22 mouse cellular contexts compared by ENCODE assay signal in the genomic region with DNA sequence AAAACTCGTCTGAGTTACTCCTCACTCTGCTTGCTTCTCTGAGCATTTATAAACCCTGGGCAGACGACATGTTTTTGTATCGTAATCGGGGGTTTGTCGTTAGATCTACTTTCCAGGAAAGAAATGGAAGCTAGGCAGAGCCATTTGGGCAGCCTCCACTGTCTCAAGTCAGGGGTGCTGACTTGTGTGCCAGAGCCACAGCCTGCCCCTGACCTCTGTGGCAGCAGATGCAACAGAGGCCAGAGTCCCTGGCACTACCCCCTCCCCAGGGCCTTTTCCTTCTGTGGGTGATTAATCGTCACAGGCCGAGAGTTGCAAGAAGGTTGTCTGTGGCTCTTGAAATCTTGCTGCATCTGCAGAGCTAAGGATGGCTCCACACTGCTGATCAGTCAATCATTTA. TPM values are rescaled to one million over a fixed set of nuclear protein-coding genes. Genes with fewer than 3 reads are reported as not detected.
A peak's percentile ranks its signal among the peaks of the same experiment; 100 is the strongest.
DNase-seq lines count a peak whose midpoint lies in the region; ATAC-seq lines count a peak whose summit lies in the region.
"Had no signal": no experiment of that assay in that cellular context is flagged by ENCODE, and none has a peak within 500 bp of the region (broad histone marks: within the 10 kb centered on the region; RNA-seq: fewer than 3 reads in every experiment).

No protein-coding gene starts in this region.

- peak; percentile 36 for DNase-seq in adrenal gland, adult 8-10 months
- DNase-seq in adrenal gland, postnatal 14 days, result no peak
- peak; percentile 36 for DNase-seq in kidney, adult 9 months
- DNase-seq in kidney, postnatal 25 days, result no peak
- peak; percentile 65 for DNase-seq in midbrain, embryonic 11.5 days (ENCODE audit: low spot score, missing footprints)
- DNase-seq: B cell, adult 2 months; cerebellum, adult 18-20 months; cerebellum, adult 9-10 months; cerebellum, postnatal 14 days; gastrocnemius, postnatal 10 days; gastrocnemius, postnatal 36 days had no signal

- no peak overlapping the region for H3K4me2 ChIP-seq in midbrain, embryonic 11.5 days
- H3K4me2 ChIP-seq in midbrain, embryonic 16.5 days (ENCODE audit: low read length), result no peak overlapping the region

- H3K27me3 ChIP-seq in midbrain, embryonic 11.5 days (ENCODE audit: control insufficient read depth, insufficient read depth, low read length), result no peaks in the 10 kb centered on the region; the same call in 1 of the 2 replicates
- peaks cover 11% of the 10 kb centered on the region for H3K27me3 ChIP-seq in midbrain, embryonic 16.5 days (ENCODE audit: control insufficient read depth, insufficient read depth, low read depth, low read length)
- H3K27me3 ChIP-seq: embryonic facial prominence, embryonic 12.5 days; embryonic facial prominence, embryonic 15.5 days; forebrain, embryonic 12.5 days had no signal

- H3K4me3 ChIP-seq in midbrain, embryonic 11.5 days (ENCODE audit: low read depth, low read length), result no peak overlapping the region
- no peak overlapping the region for H3K4me3 ChIP-seq in midbrain, embryonic 16.5 days (ENCODE audit: low read depth, low read length)

- peaks cover 31% of the 10 kb centered on the region for H3K4me1 ChIP-seq in midbrain, embryonic 11.5 days (ENCODE audit: control insufficient read depth, insufficient read depth, low read length)
- peaks cover 9% of the 10 kb centered on the region for H3K4me1 ChIP-seq in midbrain, embryonic 16.5 days (ENCODE audit: control insufficient read depth, insufficient read depth, low read length)

- H3K27ac ChIP-seq in midbrain, embryonic 11.5 days (ENCODE audit: low read depth, low read length), result no peak overlapping the region
- H3K27ac ChIP-seq in midbrain, embryonic 16.5 days (ENCODE audit: low read length), result no peak overlapping the region
- H3K27ac ChIP-seq: embryonic facial prominence, embryonic 12.5 days; embryonic facial prominence, embryonic 15.5 days; hindbrain, embryonic 13.5 days; hindbrain, postnatal 0 days had no signal

- H3K9me3 ChIP-seq in midbrain, embryonic 11.5 days (ENCODE audit: control insufficient read depth, low read length), result no peaks in the 10 kb centered on the region
- no peaks in the 10 kb centered on the region for H3K9me3 ChIP-seq in midbrain, embryonic 16.5 days (replicated peaks; ENCODE audit: control insufficient read depth, low read length, poor library complexity, severe bottlenecking)
- H3K9me3 ChIP-seq: embryonic facial prominence, embryonic 12.5 days; embryonic facial prominence, embryonic 15.5 days; forebrain, embryonic 12.5 days; hindbrain, embryonic 13.5 days had no signal

- no peak overlapping the region for H3K9ac ChIP-seq in midbrain, embryonic 11.5 days (ENCODE audit: low read length)
- no peak overlapping the region for H3K9ac ChIP-seq in midbrain, embryonic 16.5 days (ENCODE audit: low read depth, low read length)
- H3K9ac ChIP-seq: embryonic facial prominence, embryonic 12.5 days; embryonic facial prominence, embryonic 15.5 days had no signal

- no peaks in the 10 kb centered on the region for H3K36me3 ChIP-seq in midbrain, embryonic 11.5 days (ENCODE audit: control insufficient read depth, insufficient read depth, low read length)
- no peaks in the 10 kb centered on the region for H3K36me3 ChIP-seq in midbrain, embryonic 16.5 days (ENCODE audit: control insufficient read depth, insufficient read depth, low read length)
- H3K36me3 ChIP-seq: embryonic facial prominence, embryonic 12.5 days; embryonic facial prominence, embryonic 15.5 days; forebrain, embryonic 12.5 days; hindbrain, embryonic 13.5 days had no signal

- 86% methylated on average over 7 of the region's 7 CpGs for WGBS in midbrain, embryonic 11.5 days
- WGBS in midbrain, embryonic 16.5 days, result 91% methylated on average over 7 of the region's 7 CpGs

- no peak for ATAC-seq in midbrain, embryonic 11.5 days (ENCODE audit: low FRiP score)
- no peak for ATAC-seq in midbrain, embryonic 16.5 days
- ATAC-seq in monocyte, adult 5-6 weeks (replicated peaks; ENCODE audit: insufficient number of reproducible peaks, low FRiP score, low TSS enrichment, poor library complexity, severe bottlenecking), result no peak
- ATAC-seq: activated CD4-positive, CD25-positive, alpha-beta regulatory T cell, adult 4 months; CD4-positive, CD25-positive, alpha-beta regulatory T cell, adult 4 months; forebrain, embryonic 16.5 days; inflammation-experienced regulatory T-cells, adult 6 months had no signal

RNA-seq across cellular contexts. Expression of gene Kcnk5, which starts 1.0 kb away (rescaled TPM):
- 10 to 100 TPM in 1 of 4 experiments, 1 to 10 TPM in 3; 6.4 to 22.9 (median 7.2) TPM for total RNA-seq in adrenal gland, adult 8-10 months (2022)
- 8.8 and 14.2 TPM in 2 replicates for total RNA-seq in adrenal gland, postnatal 14 days (2021)
- polyA plus RNA-seq in midbrain, embryonic 11.5 days (2014; fragmentation: Nextera tagmentation; extraction: Ambion mirVana), result 4.5 and 6.6 TPM in 2 replicates
- polyA plus RNA-seq in midbrain, embryonic 16.5 days (2015; fragmentation: Nextera tagmentation; extraction: Ambion mirVana), result 0.70 and 0.85 TPM in 2 replicates
- total RNA-seq in monocyte, adult 5-6 weeks (2017), result 0.67 to 21.9 TPM (median 2.6 TPM) in 3 replicates

RNA-seq across cellular contexts. Expression of gene Saysd1, which starts 44.3 kb away (rescaled TPM):
- 1 to 10 TPM; 7.8 to 9.4 (median 9.1) TPM for total RNA-seq in adrenal gland, adult 8-10 months (2022)
- 6.2 and 7.1 TPM in 2 replicates for total RNA-seq in adrenal gland, postnatal 14 days (2021)
- polyA plus RNA-seq in midbrain, embryonic 11.5 days (2014; fragmentation: Nextera tagmentation; extraction: Ambion mirVana), result 11.3 and 12.6 TPM in 2 replicates
- polyA plus RNA-seq in midbrain, embryonic 16.5 days (2015; fragmentation: Nextera tagmentation; extraction: Ambion mirVana), result 11.6 and 12.6 TPM in 2 replicates
- 1.8 to 5.9 TPM (median 3.9 TPM) in 3 replicates for total RNA-seq in monocyte, adult 5-6 weeks (2017)

Comparison
In these comparisons a context has a peak if more than half of its experiments do, and no peak if none do; other contexts are left out.
1. DNase-seq: peak in adrenal gland, adult 8-10 months (single experiment), kidney, adult 9 months (single experiment) and midbrain, embryonic 11.5 days (single experiment); none in adrenal gland, postnatal 14 days (single experiment) and kidney, postnatal 25 days (0 of 2).